Mouse (Mus musculus) adipocyte (in vitro differentiated cells): ENCODE data around the gene Rbm4b.

Source experiments
- DNase-seq: peaks from one replicate; pipeline ENCODE4 v3.0.0-alpha.2; 2016; ENCODE audit warnings: low spot score

Rbm4b gene

GRCm38 (mm10) chr19:4756193-4756911 is at the start of gene Rbm4b:
Gene Rbm4b, plus strand, starts transcription at chr19:4756497.
- DNase-seq, result peak; percentile 97

- DNase-seq, result no peak
Measured at GRCm38 (mm10) chr19:4708765-4709164, 47.5 kb upstream of the Rbm4b start.

- DNase-seq, result no peak
Measured at GRCm38 (mm10) chr19:4711098-4711600, 45.1 kb upstream of the Rbm4b start, which contains the start of gene Sptbn2. Gene Sptbn2, plus strand, starts transcription at chr19:4711167.

- DNase-seq, result no peak
Measured at GRCm38 (mm10) chr19:4711601-4712155, 44.6 kb upstream of the Rbm4b start.

- no peak for DNase-seq
Measured at GRCm38 (mm10) chr19:4712156-4712780, 44.0 kb upstream of the Rbm4b start.

- DNase-seq, result no peak
Measured at GRCm38 (mm10) chr19:4712781-4713526, 43.3 kb upstream of the Rbm4b start.

GRCm38 (mm10) chr19:4713886-4714285 is 42.4 kb upstream of the Rbm4b start:
- DNase-seq, result no peak

GRCm38 (mm10) chr19:4716756-4717155 is 39.5 kb upstream of the Rbm4b start:
- DNase-seq, result no peak

GRCm38 (mm10) chr19:4717281-4717680 is 39.0 kb upstream of the Rbm4b start:
- no peak for DNase-seq

- no peak for DNase-seq
Measured at GRCm38 (mm10) chr19:4718716-4719115, 37.6 kb upstream of the Rbm4b start.

GRCm38 (mm10) chr19:4719351-4719764 is 36.9 kb upstream of the Rbm4b start:
- DNase-seq, result no peak

GRCm38 (mm10) chr19:4720112-4720511 is 36.2 kb upstream of the Rbm4b start:
- no peak for DNase-seq

- no peak for DNase-seq
Measured at GRCm38 (mm10) chr19:4720671-4721244, 35.5 kb upstream of the Rbm4b start.

- DNase-seq, result no peak
Measured at GRCm38 (mm10) chr19:4729186-4729585, 27.1 kb upstream of the Rbm4b start.

GRCm38 (mm10) chr19:4733052-4733451 is 23.2 kb upstream of the Rbm4b start:
- DNase-seq, result no peak

- no peak for DNase-seq
Measured at GRCm38 (mm10) chr19:4737866-4738265, 18.4 kb upstream of the Rbm4b start.

- DNase-seq, result no peak
Measured at GRCm38 (mm10) chr19:4739053-4739452, 17.2 kb upstream of the Rbm4b start.

- no peak for DNase-seq
Measured at GRCm38 (mm10) chr19:4739762-4740161, 16.5 kb upstream of the Rbm4b start.

GRCm38 (mm10) chr19:4741482-4741881 is 14.8 kb upstream of the Rbm4b start:
- DNase-seq, result no peak

GRCm38 (mm10) chr19:4742229-4742628 is 14.1 kb upstream of the Rbm4b start:
- no peak for DNase-seq

- peak; percentile 73 for DNase-seq
Measured at GRCm38 (mm10) chr19:4743524-4743923, 12.8 kb upstream of the Rbm4b start.

- DNase-seq, result no peak
Measured at GRCm38 (mm10) chr19:4744026-4744425, 12.3 kb upstream of the Rbm4b start.
